Mouse (Mus musculus): Measurements from ENCODE around the gene Fam92b.

Fam92b gene

DNA sequence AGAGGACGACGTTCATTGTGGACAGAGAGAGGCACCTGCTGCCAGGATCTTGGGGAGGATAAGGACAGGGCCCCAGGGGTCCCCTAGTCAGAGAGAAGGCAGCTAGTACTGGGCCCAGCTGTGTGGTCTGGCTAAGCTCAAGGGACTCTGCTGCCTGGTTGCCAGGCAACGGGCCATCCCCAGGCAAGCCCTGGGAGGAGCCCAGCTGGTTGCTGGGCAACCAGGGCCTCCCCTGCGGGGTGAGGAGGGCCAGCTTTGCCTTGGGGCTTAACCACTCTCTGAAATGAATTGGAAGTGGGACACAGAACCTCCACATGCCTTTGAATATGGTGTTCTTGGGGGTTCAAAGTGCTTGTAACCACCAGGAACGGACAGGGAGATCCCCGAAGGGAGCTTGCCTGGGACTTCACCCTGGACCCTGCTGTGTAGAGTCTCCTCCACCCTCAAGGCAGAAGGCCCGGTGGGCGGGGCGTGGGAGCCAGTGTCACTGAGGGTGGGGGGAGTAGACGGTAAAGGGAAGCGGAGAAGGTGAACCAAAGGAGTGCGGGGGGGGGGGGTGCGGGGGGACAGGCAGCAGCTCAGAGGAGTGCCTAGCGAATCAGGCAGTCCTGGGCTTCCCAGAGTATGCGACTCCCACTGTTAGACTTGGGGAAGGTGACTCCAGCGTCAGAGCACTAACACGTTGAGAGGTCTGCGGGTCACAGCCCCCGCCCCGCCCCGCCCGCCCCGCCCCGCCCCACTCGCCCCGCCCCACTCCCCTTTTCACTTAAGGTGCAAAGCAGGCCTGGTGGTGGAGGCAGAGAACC lies at the start of gene Fam92b:
Fam92b (minus strand) TSS at position 149 of the 806 bp plus-strand sequence.
- no peak for TF ChIP-seq GATA4 (IDR thresholded peaks at IDR 0.05; ENCODE audit: insufficient replicate concordance, low read length)

- TF ChIP-seq GATA4 (IDR thresholded peaks at IDR 0.05; ENCODE audit: insufficient replicate concordance, low read length): no peak
These were observed 48.3 kb upstream of the Fam92b start for GRCm38 (mm10) chr8:120225421-120226151.

DNA sequence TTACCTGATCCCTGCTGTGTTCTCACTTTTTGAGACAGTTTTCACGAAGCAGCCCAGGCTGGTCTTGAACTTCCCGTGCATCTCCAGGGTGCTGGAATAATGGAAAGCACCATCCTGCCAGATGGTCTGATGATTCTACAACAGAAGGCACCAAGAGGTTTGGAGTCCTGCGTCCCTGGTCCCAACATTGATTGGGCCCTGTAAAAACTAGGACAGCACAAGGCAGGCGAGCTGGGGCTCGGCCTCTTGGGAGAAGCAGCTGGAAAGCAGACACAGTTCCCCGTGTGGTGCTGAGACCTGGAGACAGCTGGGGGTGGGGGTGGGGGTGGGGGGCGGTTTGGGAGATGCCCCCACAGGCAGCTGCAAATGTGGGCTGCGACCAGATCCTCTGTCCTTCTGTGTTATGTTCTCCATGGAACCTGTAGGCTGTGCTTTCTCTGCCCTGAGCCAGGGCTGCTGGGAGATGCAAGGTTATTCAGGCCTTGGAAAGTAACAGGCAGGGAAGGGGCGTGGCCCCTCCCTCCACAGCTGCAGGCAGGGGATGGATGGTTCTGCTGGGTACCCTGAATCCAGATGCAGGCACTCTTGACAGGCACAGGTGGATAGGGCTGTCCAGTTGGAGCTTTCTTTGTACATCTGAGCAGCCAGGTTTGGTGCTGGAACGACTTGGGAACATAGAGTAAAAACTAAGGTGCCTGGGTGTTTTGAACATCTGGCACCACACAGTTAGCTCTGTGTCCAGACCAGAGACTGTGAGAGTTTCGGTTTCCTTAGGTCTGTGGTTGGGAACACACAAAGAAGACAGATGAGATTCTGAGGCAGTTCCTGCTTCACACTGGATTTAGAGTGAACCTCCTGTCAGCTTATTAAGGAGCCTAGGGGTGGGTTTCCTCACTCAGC lies 47.5 kb upstream of the Fam92b start:
- TF ChIP-seq GATA4 (IDR thresholded peaks at IDR 0.05; ENCODE audit: insufficient replicate concordance, low read length): no peak

GRCm38 (mm10) chr8:120222548-120222947 lies 45.3 kb upstream of the Fam92b start:
- TF ChIP-seq GATA4 (IDR thresholded peaks at IDR 0.05; ENCODE audit: insufficient replicate concordance, low read length): no peak

DNA sequence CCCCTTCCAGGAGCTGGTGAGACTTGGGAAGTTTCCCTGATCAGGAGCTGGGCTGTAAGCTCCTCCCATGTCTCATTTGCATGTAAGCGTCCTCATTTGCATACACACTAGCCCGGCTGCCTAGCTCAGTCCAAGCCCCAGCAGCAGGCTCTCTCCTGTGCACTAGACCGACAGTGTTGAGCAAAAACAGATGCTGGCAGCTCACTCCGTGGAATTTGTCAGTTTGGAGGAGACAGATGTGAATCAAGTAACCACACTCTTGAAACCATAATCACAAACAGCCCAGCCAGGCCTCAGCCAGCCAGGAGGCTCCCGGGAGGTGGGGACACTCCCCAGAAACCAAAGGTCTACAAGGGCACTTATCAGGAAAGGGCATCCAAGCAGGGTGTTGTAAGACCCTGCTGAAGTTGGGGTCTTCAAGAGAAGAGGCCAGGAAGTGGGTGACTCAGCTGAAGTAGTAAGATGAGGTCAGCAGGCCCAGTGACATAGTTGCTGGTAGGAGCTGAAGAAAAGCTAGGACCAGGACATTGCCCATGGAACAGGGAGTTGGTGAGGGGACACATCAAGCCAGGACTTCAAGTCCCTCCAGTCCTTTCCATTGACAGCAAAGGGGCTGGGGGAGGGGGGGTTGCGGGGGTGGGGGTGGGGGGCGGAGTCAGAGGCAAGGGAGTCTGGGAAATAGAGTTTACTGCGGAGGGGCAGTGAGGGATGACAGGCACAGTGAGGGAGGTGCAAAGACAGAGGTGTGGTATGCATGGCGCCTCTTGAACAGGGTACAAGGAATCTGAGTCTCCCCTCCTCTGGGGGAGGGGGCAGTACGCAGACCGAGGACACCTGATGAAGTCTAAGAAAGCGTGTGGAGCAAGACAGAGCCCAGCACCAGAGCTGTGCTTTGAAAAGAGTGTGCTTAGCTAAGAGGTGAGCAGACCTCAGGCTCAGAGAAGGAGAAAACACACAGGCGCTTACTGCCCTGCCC lies 39.9 kb upstream of the Fam92b start:
- TF ChIP-seq GATA4 (IDR thresholded peaks at IDR 0.05; ENCODE audit: insufficient replicate concordance, low read length): no peak

DNA sequence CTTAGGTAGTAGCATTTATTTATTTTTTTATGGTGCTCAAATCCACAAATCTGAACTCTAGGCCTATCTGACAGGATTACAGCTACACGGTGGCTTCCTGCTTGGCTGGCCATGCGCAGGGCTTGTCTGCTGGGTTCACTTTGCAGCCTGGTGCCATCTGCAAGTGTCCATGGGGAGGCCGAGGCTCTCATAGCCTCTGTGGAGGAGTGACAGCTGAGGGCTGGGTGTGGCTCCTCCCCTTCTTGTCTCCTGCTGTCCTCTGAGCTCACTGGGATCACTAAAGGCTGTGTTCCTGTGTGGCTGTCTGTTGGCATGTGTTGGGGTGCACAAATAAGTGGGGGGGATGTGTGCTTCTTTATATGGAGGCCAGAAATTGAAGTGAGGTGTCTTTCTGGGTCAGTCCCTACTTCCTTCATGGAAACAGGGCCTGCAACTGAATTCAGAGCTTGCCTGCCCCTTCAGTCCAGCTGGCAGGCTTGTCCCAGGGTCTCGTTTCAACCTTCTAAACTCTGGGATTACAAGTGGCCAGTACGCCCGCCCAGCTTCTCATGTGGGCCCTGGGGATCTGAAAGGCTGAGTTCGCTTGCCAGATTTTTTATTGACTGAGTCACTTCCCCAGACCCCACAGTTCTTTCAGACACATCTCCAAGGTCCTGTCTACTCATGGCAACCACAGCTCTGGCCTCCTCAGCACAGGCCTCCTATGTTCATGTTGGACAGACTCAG lies 38.3 kb upstream of the Fam92b start:
- no peak for TF ChIP-seq GATA4 (IDR thresholded peaks at IDR 0.05; ENCODE audit: insufficient replicate concordance, low read length)

GRCm38 (mm10) chr8:120213939-120214338 lies 36.7 kb upstream of the Fam92b start:
- TF ChIP-seq GATA4 (IDR thresholded peaks at IDR 0.05; ENCODE audit: insufficient replicate concordance, low read length): no peak

DNA sequence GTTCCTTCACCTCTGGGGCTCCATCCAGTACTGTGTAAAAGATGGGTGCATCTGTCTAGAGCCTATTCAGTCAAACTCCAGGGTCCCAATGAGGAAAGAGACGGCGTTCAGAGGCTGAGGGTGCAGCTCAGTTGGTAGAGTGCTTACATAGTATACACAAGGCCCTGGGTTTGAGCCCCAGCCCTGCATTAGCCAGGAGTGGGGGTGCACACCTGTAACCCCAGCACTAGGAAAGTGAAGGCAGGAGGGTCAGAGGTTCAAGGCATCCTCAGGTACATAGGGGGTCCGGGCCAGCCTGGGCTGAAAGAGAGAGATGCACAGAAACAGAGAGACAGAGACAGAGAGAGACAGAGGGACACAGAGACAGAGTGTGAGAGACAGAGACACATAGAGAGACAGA lies 36.0 kb upstream of the Fam92b start:
- TF ChIP-seq GATA4 (IDR thresholded peaks at IDR 0.05; ENCODE audit: insufficient replicate concordance, low read length): no peak

GRCm38 (mm10) chr8:120212596-120212995 lies 35.3 kb upstream of the Fam92b start:
- no peak for TF ChIP-seq GATA4 (IDR thresholded peaks at IDR 0.05; ENCODE audit: insufficient replicate concordance, low read length)

- TF ChIP-seq GATA4 (IDR thresholded peaks at IDR 0.05; ENCODE audit: insufficient replicate concordance, low read length): no peak
These were observed 34.1 kb upstream of the Fam92b start for GRCm38 (mm10) chr8:120211345-120211744.

DNA sequence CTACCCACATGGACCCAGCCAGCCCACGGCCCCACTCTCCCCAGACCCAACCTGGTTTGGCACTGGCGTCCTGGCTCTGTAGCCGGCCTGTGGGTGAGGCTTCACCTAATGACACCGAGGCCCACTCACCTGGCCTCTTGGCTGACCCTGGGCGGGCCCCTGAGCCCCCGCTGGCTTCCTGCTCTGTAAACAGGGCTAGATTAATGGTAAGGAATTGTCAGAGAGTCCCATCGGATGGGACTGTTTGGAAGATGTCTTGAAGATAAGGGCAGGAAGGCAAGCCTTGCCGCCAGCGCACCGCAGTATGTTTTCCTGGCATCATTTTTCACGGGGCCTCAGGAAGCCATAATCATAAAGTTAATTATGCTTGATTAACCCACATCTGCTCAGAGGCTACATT lies 30.8 kb upstream of the Fam92b start:
- no peak for TF ChIP-seq GATA4 (IDR thresholded peaks at IDR 0.05; ENCODE audit: insufficient replicate concordance, low read length)

- no peak for TF ChIP-seq GATA4 (IDR thresholded peaks at IDR 0.05; ENCODE audit: insufficient replicate concordance, low read length)
These were observed 30.1 kb upstream of the Fam92b start for GRCm38 (mm10) chr8:120207364-120207763.

DNA sequence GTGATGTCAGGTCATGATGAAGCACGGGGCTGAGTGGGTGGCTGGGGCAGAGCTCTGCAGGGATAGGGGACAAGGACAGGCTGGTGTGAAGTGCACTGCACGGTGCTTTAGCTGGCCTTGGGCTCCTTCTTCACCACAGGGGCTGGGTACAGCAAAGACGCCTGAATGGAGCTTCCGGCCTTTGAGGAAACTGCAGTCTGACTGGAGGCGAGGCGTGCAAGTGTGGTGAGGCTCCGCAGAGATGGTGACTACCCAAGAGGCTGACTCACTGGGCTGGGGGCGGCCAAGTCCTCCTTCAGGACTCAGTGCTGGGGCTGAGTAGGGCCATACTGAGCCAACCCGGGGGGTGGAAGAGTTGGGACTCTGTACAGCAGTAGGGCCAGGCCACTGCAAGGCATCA lies 28.6 kb upstream of the Fam92b start:
- no peak for TF ChIP-seq GATA4 (IDR thresholded peaks at IDR 0.05; ENCODE audit: insufficient replicate concordance, low read length)

Data from liver, adult (tissue).